Mouse (Mus musculus) neural tube, embryonic 14.5 days (tissue): ENCODE measurements around the gene Ppfibp2. TPM values are rescaled to one million over a fixed set of nuclear protein-coding genes. Genes with fewer than 3 reads are reported as not detected.

ENCODE experiments used
- ATAC-seq: fragments of 200-750 bp; cut with Nextera tagmentation; 2 replicates; pipeline ENCODE4 v1.8.0; 2017; ENCODE audit warnings: low read depth, mild to moderate bottlenecking, moderate TSS enrichment, moderate library complexity
- H3K27ac ChIP-seq: fragments of 300-500 bp; sonication (generic); 2 replicates; pipeline ENCODE4 v1.5.1; 2014; ENCODE audit warnings: low read depth, mild to moderate bottlenecking, control low read depth, low read length, moderate library complexity, mixed read lengths
- H3K27me3 ChIP-seq: fragments of 300-500 bp; sonication (generic); 2 replicates; pipeline ENCODE4 v1.6.1; 2014; ENCODE audit warnings: low read length; ENCODE audit not compliant: control insufficient read depth, insufficient read depth
- H3K36me3 ChIP-seq: fragments of 300-500 bp; sonication (generic); 2 replicates; pipeline ENCODE4 v1.6.1; 2014; ENCODE audit warnings: low read length, mixed read lengths; ENCODE audit not compliant: control insufficient read depth, insufficient read depth
- H3K4me1 ChIP-seq: fragments of 300-500 bp; sonication (generic); 2 replicates; pipeline ENCODE4 v1.6.1; 2014; ENCODE audit warnings: low read length; ENCODE audit not compliant: control insufficient read depth, insufficient read depth
- H3K4me2 ChIP-seq: fragments of 300-500 bp; sonication (generic); 2 replicates; pipeline ENCODE4 v1.6.1; 2014; ENCODE audit warnings: mild to moderate bottlenecking, low read depth, low read length, control low read depth
- H3K4me3 ChIP-seq: fragments of 300-500 bp; sonication (generic); 2 replicates; pipeline ENCODE4 v1.5.1; 2014; ENCODE audit warnings: low read depth, low read length, control low read depth, mixed read lengths
- H3K9ac ChIP-seq: fragments of 300-500 bp; sonication (generic); replicated peaks from 2 replicates; pipeline ENCODE4 v1.6.1; 2014; ENCODE audit warnings: low read depth, mild to moderate bottlenecking, control low read depth, low read length, mixed read lengths
- H3K9me3 ChIP-seq: fragments of 300-500 bp; sonication (generic); 2 replicates; pipeline ENCODE4 v1.6.1; 2016; ENCODE audit warnings: low read length; ENCODE audit not compliant: control insufficient read depth
- WGBS: fragments of 180-500 bp; shearing (Covaris S2); extraction: QIAGEN DNeasy Blood & Tissue Kit; methylation state at CpG from one replicate; pipeline ENCODE4 v1.1.7; 2014; 5-methylcytosine and 5-hydroxymethylcytosine counted together
- polyA plus RNA-seq: library from polyadenylated mRNA; unstranded; fragments of >200 nt; fragmentation: Nextera tagmentation; extraction: Ambion mirVana; gene quantifications from 2 replicates; pipeline ENCODE4 v1.2.1, GENCODE M21; 2014

Gene Ppfibp2
- polyA plus RNA-seq, 1 experiment from 2014 or later = 2.0 TPM

DNA sequence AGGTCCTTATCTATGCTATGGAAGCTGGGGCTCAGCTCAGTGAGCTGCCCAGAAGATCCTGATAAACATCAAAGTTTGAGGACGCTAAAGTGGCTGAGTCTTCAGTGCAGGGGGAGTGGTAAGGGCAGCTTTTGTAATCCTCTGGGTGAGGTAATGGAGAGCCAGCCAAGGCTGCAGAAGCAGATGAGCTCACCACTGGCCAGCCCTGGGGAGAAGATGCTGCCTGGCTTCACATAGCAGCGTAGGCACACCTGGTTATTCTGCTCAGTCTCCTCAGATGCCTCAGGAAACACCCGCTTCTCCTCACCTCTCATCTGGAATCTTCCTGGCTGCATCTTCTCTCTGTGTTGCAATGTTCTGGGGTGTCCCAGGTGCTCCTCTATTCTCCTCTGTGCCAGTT lies 29.4 kb downstream of the Ppfibp2 start:
- H3K4me3 ChIP-seq = no peak overlapping the region
- no peak for ATAC-seq
- WGBS = 69% methylated on average over 3 of the region's 3 CpGs
- no peaks in the 10 kb centered on the region for H3K36me3 ChIP-seq
- H3K4me1 ChIP-seq = no peaks in the 10 kb centered on the region
- no peaks in the 10 kb centered on the region for H3K9me3 ChIP-seq
- H3K4me2 ChIP-seq = no peak overlapping the region
- no peaks in the 10 kb centered on the region for H3K27me3 ChIP-seq
- H3K27ac ChIP-seq = no peak overlapping the region
- H3K9ac ChIP-seq = no peak overlapping the region

DNA sequence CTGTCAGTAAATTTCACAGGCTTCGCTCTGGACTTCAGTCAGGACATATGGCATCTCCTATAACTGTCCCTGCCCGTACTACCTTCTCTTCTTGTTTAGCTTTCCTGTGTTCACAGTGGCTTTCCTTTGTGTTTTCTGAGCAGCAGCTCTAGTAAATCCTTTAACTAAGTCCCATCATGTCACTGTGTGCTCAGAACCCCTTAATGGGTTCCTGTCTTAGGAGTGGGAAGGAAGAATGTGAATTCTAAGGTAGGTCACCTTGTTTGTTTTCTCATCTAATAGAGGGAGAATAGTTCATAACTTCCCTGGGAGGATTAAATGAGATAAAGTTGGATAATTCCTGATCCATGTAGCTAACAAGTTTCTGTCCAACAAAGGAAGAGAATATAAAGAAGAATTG lies 30.1 kb downstream of the Ppfibp2 start, which contains the start of gene 5330417H12Rik:
Gene 5330417H12Rik, minus strand, starts transcription at position 101 of the 400 bp plus-strand sequence.
- no peak within 1 kb of the TSS for H3K9ac ChIP-seq
- no peaks in the 10 kb centered on the region for H3K9me3 ChIP-seq
- H3K36me3 ChIP-seq = no peaks in the 10 kb centered on the region
- no peak within 1 kb of the TSS for H3K27ac ChIP-seq
- no peaks in the 10 kb centered on the region for H3K27me3 ChIP-seq
- WGBS = 78% methylated on average over 2 of the region's 2 CpGs
- H3K4me1 ChIP-seq = no peaks in the 10 kb centered on the region
- no peak within 1 kb of the TSS for H3K4me2 ChIP-seq
- H3K4me3 ChIP-seq = no peak within 1 kb of the TSS
- ATAC-seq = no peak

DNA sequence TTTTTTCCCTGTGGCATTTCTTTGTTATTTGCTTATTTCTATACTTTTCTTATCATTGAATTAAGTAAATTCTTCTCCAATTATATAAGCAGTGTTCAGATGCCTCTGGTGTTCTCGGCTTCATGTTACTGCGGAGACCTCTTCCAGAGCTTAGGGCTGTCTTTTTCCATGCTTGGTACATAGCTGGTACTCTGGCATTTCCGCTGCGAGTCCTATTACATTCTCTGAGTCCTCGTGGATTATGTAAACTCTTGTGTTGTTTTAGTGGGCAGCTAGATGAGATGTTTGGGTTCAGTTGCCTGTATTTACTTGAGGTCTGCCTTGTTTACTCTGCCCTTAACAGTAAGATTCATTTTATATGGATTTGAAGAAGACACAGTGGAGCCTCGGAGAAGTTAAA lies 30.8 kb downstream of the Ppfibp2 start:
- no peak for ATAC-seq
- Histone ChIP-seq H3K4me3 (no peak overlapping the region), H3K9ac (no peak overlapping the region), H3K9me3 (no peaks in the 10 kb centered on the region), H3K27ac (no peak overlapping the region), H3K36me3 (no peaks in the 10 kb centered on the region), H3K4me2 (no peak overlapping the region), H3K27me3 (no peaks in the 10 kb centered on the region), H3K4me1 (no peaks in the 10 kb centered on the region)
- 89% methylated on average over 6 of the region's 6 CpGs for WGBS

DNA sequence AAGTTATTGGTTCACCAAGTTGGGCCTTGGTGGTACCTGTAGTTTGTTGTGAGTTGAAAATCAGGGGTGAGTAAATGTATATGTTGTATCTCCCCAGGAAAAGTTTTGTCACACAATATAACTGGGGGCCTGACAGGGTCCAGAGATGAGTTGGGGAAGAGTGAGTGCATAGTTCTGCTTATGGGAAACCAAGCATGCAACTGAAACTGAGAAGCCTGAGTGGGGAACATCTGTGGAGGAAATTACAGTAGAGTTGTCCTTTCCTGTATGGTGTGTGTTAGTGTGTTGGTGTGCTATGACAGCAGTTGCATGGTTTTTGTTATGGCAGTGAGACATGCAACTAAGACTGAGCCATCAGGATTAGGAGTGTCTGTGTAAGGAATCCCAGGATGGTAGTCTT lies 33.4 kb downstream of the Ppfibp2 start:
- Histone ChIP-seq H3K9ac (no peak overlapping the region), H3K9me3 (no peaks in the 10 kb centered on the region), H3K27ac (no peak overlapping the region), H3K4me3 (no peak overlapping the region), H3K27me3 (no peaks in the 10 kb centered on the region), H3K4me1 (no peaks in the 10 kb centered on the region), H3K36me3 (no peaks in the 10 kb centered on the region), H3K4me2 (no peak overlapping the region)
- ATAC-seq = no peak

DNA sequence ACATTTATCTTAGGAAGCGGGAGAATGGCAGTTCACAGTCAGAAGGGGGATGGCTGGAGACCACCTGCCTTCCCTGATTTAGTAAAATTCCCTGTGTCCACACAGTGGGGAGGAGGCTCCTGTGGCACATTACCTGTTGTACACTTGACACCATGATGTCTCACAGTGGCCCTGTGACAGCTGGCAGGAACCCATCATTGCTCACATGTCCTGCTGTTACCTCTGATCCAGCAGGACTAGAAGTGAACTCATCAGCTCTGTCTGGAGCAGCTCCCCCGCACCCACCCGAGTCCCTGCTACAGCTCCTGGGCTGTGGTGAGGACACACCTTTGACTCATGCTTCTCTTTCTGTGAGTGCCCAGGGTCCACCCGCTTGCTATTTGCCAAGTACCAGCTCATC lies 38.2 kb downstream of the Ppfibp2 start:
- no peak for ATAC-seq

DNA sequence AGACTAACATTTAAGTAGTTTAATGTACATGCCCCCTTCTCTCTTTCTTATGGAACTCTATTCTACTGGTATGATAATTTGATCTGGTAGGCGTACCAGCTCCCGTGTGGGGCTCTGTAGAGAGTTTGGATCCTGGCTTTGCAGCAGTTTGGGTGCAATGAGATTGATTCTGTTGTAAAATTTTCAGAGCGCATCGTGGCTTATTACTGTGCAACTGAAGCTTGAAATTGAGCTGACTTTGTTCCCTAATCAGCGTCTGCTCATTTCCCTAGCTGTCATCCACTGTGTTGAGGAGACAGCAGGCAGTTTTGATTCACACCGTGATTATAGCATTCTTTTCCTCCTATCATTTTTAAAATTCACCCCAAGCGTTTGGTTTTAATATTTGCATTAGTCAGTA lies 42.4 kb downstream of the Ppfibp2 start:
- no peak overlapping the region for H3K4me3 ChIP-seq
- 0 out of 2 replicates have a peak, but pooled peaks have one; percentile 50 for ATAC-seq
- H3K4me2 ChIP-seq = no peak overlapping the region
- no peaks in the 10 kb centered on the region for H3K4me1 ChIP-seq
- H3K27ac ChIP-seq = no peak overlapping the region
- H3K9me3 ChIP-seq = no peaks in the 10 kb centered on the region
- no peaks in the 10 kb centered on the region for H3K27me3 ChIP-seq
- no peaks in the 10 kb centered on the region for H3K36me3 ChIP-seq
- WGBS = 76% methylated on average over 7 of the region's 7 CpGs
- H3K9ac ChIP-seq = no peak overlapping the region

More for the DNA sequence above, 38.2 kb downstream of the Ppfibp2 start:
- no peaks in the 10 kb centered on the region for H3K36me3 ChIP-seq
- H3K9ac ChIP-seq = no peak overlapping the region
- H3K4me2 ChIP-seq = no peak overlapping the region
- H3K4me3 ChIP-seq = no peak overlapping the region
- no peaks in the 10 kb centered on the region for H3K27me3 ChIP-seq
- no peak overlapping the region for H3K27ac ChIP-seq
- H3K9me3 ChIP-seq = no peaks in the 10 kb centered on the region
- H3K4me1 ChIP-seq = no peaks in the 10 kb centered on the region
- 87% methylated on average over 4 of the region's 4 CpGs for WGBS

DNA sequence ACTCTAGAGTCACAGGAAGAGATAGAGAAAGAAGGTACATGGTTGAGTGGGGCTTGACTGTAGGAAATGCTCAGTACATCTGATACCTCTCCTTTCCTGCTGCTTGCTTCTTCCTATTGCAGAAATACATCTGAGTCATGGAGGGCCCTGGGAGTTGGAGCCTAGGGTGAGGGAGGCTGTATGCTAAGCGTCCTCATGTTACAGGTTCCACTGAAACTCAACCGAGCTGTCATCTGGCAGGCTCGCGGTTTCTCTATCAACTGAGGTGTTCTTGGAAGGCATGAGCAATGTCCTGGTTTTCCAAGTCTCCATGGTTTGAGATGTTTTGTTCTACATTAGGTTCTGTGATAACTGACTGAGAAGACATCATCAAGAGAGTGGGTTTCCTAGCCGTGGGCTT lies 43.0 kb downstream of the Ppfibp2 start:
- Histone ChIP-seq H3K27me3 (no peaks in the 10 kb centered on the region), H3K4me3 (no peak overlapping the region), H3K4me1 (no peaks in the 10 kb centered on the region), H3K27ac (peak overlapping the region; percentile 11; the same call in 1 of the 2 replicates), H3K9ac (no peak overlapping the region), H3K4me2 (no peak overlapping the region), H3K36me3 (no peaks in the 10 kb centered on the region), H3K9me3 (no peaks in the 10 kb centered on the region)
- ATAC-seq = no peak
- 91% methylated on average over 5 of the region's 5 CpGs for WGBS

DNA sequence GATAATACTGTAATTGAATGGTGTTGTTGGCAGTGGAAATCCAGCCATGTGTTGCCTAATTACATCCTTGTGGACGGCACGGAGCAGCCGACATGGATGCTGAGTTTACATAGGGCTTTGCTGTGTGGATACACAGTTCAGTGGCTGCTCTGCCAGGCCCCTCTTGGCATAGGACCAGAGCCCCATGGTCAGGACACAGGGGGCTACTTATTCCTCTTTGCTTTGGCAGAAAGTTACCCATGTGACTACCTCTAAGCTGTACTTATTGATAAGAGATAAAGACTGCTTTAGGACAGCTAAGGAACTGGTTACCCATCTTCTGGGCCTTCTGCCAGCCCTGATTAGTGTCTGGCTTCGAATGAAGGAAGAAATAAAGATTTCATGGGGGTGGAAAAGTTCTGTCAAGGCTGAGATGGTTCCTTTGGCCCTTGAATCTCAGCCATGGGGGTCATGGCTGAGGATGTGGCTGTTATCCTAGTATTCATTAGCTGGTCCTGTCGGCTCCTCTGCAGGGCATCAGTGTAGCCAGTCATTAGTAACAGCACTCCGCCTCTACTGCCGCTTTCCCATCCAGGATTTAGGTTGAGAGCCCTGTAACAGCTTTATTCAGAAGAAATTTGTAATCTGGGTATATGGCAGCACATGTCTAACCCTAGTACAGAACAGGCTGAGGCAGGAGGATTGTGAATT lies 47.7 kb downstream of the Ppfibp2 start:
- Histone ChIP-seq H3K4me2 (no peak overlapping the region), H3K27ac (no peak overlapping the region), H3K27me3 (no peaks in the 10 kb centered on the region), H3K4me1 (no peaks in the 10 kb centered on the region), H3K36me3 (no peaks in the 10 kb centered on the region), H3K4me3 (no peak overlapping the region), H3K9me3 (no peaks in the 10 kb centered on the region), H3K9ac (no peak overlapping the region)
- ATAC-seq = peak; percentile 83
- WGBS = 73% methylated on average over 7 of the region's 7 CpGs

DNA sequence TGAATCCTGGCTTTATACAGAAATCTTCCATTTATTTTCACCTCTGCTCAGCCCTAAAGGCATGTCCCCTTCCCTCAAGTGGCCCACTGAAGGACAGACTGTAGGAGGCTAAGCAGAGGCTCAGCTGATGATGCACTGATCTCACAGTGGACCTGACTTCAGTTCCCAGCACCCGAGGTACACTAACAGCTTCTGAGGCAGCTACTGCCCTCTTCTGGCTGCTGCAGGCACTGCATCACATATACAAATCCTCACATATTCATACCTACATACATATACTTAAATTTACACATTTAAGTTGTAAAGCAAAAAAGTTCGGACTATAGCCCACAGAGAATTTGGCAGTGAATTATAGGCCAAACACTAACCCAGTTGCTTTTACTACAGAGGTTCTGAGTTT lies 50.0 kb downstream of the Ppfibp2 start:
- Histone ChIP-seq H3K36me3 (no peaks in the 10 kb centered on the region), H3K4me3 (no peak overlapping the region), H3K9ac (no peak overlapping the region), H3K27me3 (no peaks in the 10 kb centered on the region), H3K4me1 (no peaks in the 10 kb centered on the region), H3K4me2 (no peak overlapping the region), H3K9me3 (no peaks in the 10 kb centered on the region), H3K27ac (no peak overlapping the region)
- 91% methylated on average over 2 of the region's 2 CpGs for WGBS
- ATAC-seq = no peak
